Mouse (Mus musculus) left cerebral cortex, postnatal 4 days (tissue): ENCODE data around the gene 4930415L06Rik. TPM values are rescaled to one million over a fixed set of nuclear protein-coding genes. Genes with fewer than 3 reads are reported as not detected.

Source experiments
- DNase-seq: peaks from one replicate; pipeline ENCODE4 v3.0.0-alpha.2; 2022
- intact Hi-C: fragments of 180-260 bp; cut with DNase I; formaldehyde crosslinking; loops from one replicate; pipeline ENCODE4 v1.15.1; 2025
- total RNA-seq, 2 experiments: library from RNA; stranded (reverse); gene quantifications; 2 replicates each; pipeline ENCODE4 v1.2.3; 2021

The 4930415L06Rik gene
- not detected for total RNA-seq

- intact Hi-C loops: no loop called here
- DNase-seq: no peak
These were observed at the start of gene 4930415L06Rik for GRCm38 (mm10) chrX:89932752-89933151. Gene 4930415L06Rik (minus strand): TSS chrX:89932852.

DNA sequence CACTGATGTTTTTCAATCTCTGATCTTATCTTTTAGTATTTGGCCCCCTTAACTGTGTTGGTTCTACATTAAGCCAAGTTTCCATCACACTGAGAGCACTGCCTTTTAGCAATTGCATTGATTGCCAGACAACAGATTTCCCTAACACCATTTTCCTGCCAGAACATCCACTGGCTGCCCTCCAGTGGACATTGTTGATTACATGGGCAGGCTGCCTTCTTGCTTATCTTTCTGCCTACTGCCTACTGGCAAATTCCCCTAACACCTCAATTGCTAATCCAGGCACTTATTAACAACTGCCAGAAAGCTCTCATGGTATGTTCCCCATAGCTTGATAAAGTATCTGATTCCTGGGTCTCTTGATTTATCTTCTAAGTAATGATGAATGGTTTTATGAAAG, 46.0 kb upstream of the 4930415L06Rik start:
- DNase-seq: peak; percentile 23
- intact Hi-C loops: no loop called here

GRCm38 (mm10) chrX:89904871-89905270, 27.8 kb downstream of the 4930415L06Rik start:
- intact Hi-C loops: no loop called here

More at GRCm38 (mm10) chrX:89904871-89905270, 27.8 kb downstream of the 4930415L06Rik start:
- no peak for DNase-seq

Other genes with a start within 250 kb of the 4930415L06Rik start
- gene 4932429P05Rik, start 180.6 kb downstream of the 4930415L06Rik start, total RNA-seq: not detected